Mouse (Mus musculus) liver, adult (tissue): ENCODE measurements around the gene 1810009A15Rik.

ENCODE experiments used
- GATA4 ChIP-seq: IDR thresholded peaks from 2 replicates; pipeline ENCODE4 v1.6.1; 2014; ENCODE audit warnings: mild to moderate bottlenecking, low read length; ENCODE audit not compliant: insufficient replicate concordance

1810009A15Rik gene

GRCm38 (mm10) chr19:8888511-8889385 lies at the start of gene 1810009A15Rik, which contains the start of gene Gm49416:
Gene 1810009A15Rik, plus strand, starts transcription at chr19:8888853.
Gene Gm49416, plus strand, starts transcription at chr19:8888926.
- no peak; the same call in 1 of the 2 replicates for TF ChIP-seq GATA4

- TF ChIP-seq GATA4 = no peak
Observed at GRCm38 (mm10) chr19:8839103-8839907, 49.3 kb upstream of the 1810009A15Rik start, which contains the start of gene Gng3. Gene Gng3, minus strand, starts transcription at chr19:8839194.

- no peak for TF ChIP-seq GATA4
Observed at GRCm38 (mm10) chr19:8839908-8840791, 48.5 kb upstream of the 1810009A15Rik start.

- no peak for TF ChIP-seq GATA4
Observed at GRCm38 (mm10) chr19:8841012-8841411, 47.6 kb upstream of the 1810009A15Rik start.

GRCm38 (mm10) chr19:8842961-8843360 lies 45.7 kb upstream of the 1810009A15Rik start:
- TF ChIP-seq GATA4 = no peak

GRCm38 (mm10) chr19:8844371-8845129 lies 44.1 kb upstream of the 1810009A15Rik start:
- TF ChIP-seq GATA4 = no peak

- no peak for TF ChIP-seq GATA4
Observed at GRCm38 (mm10) chr19:8848356-8848755, 40.3 kb upstream of the 1810009A15Rik start.

GRCm38 (mm10) chr19:8850402-8850901 lies 38.2 kb upstream of the 1810009A15Rik start, which contains the start of gene Lrrn4cl:
Gene Lrrn4cl, plus strand, starts transcription at chr19:8850768.
- TF ChIP-seq GATA4 = no peak

GRCm38 (mm10) chr19:8851639-8852038 lies 37.0 kb upstream of the 1810009A15Rik start:
- TF ChIP-seq GATA4 = no peak

GRCm38 (mm10) chr19:8852236-8852928 lies 36.3 kb upstream of the 1810009A15Rik start:
- no peak for TF ChIP-seq GATA4

GRCm38 (mm10) chr19:8853117-8853516 lies 35.5 kb upstream of the 1810009A15Rik start:
- no peak for TF ChIP-seq GATA4

GRCm38 (mm10) chr19:8857689-8858088 lies 31.0 kb upstream of the 1810009A15Rik start:
- TF ChIP-seq GATA4 = no peak

- TF ChIP-seq GATA4 = no peak
Observed at GRCm38 (mm10) chr19:8859018-8859417, 29.6 kb upstream of the 1810009A15Rik start.
